Mouse (Mus musculus) embryonic stem cell, embryonic (primary cell): ENCODE measurements around the gene Vegfc.

Experiments
- CTCF ChIA-PET, 4 experiments: fragments of 300-600 bp in 2 of 4; fragments of 350-600 bp in 2 of 4; sonication (Branson Sonifier 250); formaldehyde crosslinking; loops; one replicate each; lab custom pipeline; 2022; ENCODE audit warnings: inconsistent platforms in 2 of 4; lab: Charles Lee
- POLR2A ChIA-PET, 4 experiments: fragments of 300-600 bp in 2 of 4; fragments of 350-600 bp in 2 of 4; sonication (Branson Sonifier 250); formaldehyde crosslinking; loops; one replicate each; lab custom pipeline; 2022; ENCODE audit warnings: antibody characterized with exemption in 4 of 4, inconsistent platforms in 1 of 4; lab: Charles Lee

The Vegfc gene

GRCm38 (mm10) chr8:54077271-54078120 is at the start of gene Vegfc:
Gene Vegfc, plus strand, starts transcription at chr8:54077606.
- ChIA-PET POLR2A (interaction anchor here in 2 of 4 experiments (0.7 to 1.6 kb wide), 4 partner anchors 8 to 90 kb away, joined by 3 to 4 read pairs (median 4); no protein-coding TSS in a partner anchor), CTCF (no interaction called here)

DNA sequence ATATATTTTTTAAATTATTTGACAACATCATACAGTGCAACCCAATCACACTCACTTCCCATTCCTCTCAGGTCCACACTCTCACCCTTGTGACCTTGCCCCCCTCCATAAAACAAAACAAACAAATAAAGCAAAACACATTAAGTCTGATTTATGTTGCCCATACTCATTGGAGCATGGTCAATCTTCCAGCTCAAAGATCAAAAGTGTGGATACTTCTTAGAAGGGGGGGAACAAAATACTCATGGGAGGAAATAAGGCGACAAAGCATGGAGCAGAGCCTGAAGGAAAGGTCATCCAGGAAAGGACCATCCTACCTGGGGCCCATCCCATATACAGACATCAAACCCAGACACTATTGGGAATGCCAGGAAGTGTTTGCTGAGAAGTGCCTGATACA is 42.8 kb upstream of the Vegfc start:
- ChIA-PET POLR2A (no interaction called here), CTCF (no interaction called here)

DNA sequence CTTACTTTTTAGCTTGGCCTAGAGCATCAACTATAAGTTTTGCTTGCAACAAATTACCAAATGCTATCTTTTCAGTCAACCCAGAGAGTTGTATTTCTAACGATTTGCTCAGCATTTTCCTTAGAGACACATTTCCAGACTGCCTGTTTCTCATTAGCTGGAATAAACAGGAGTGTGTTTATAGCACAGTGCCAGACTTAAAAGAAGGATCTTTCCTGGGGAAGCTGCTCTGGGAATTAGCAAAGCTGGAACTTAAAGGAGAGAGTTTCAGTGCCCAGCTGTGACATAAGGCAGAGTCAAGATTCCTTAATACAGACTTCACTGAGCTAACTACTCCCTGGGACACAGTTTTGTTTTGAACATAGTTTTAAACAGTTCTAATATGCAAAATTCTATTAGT is 34.8 kb upstream of the Vegfc start:
- ChIA-PET POLR2A (no interaction called here), CTCF (no interaction called here)

- ChIA-PET CTCF (no interaction called here), POLR2A (no interaction called here)
Measured at GRCm38 (mm10) chr8:54043468-54043867, 33.9 kb upstream of the Vegfc start.

- POLR2A ChIA-PET = no interaction called here
- CTCF ChIA-PET = no interaction called here
Measured at GRCm38 (mm10) chr8:54053210-54053609, 24.2 kb upstream of the Vegfc start.

GRCm38 (mm10) chr8:54065492-54065891 is 11.9 kb upstream of the Vegfc start:
- POLR2A ChIA-PET = interaction anchor here in 1 of 4 experiments (1.2 kb wide), 1 partner anchor 11 kb away, joined by 4 read pairs; no protein-coding TSS in a partner anchor
- CTCF ChIA-PET = no interaction called here

GRCm38 (mm10) chr8:54076301-54076700 is 1.1 kb upstream of the Vegfc start:
- ChIA-PET CTCF (no interaction called here), POLR2A (interaction anchor here in 1 of 4 experiments (1.2 to 1.6 kb wide), 4 partner anchors 10 to 91 kb away, joined by 3 to 4 read pairs (median 3); no protein-coding TSS in a partner anchor)

- ChIA-PET POLR2A (interaction anchor here in 2 of 4 experiments (0.7 to 1.6 kb wide), 6 partner anchors 9 to 90 kb away, joined by 3 to 4 read pairs (median 3); no protein-coding TSS in a partner anchor), CTCF (no interaction called here)
Measured at GRCm38 (mm10) chr8:54076791-54077270, 575 bp upstream of the Vegfc start.

- CTCF ChIA-PET = no interaction called here
- POLR2A ChIA-PET = no interaction called here
Measured at GRCm38 (mm10) chr8:54078121-54078440, 675 bp downstream of the Vegfc start.

- CTCF ChIA-PET = interaction anchor here in 1 of 4 experiments (0.5 kb wide), 1 partner anchor 51 kb away, joined by 3 read pairs; no protein-coding TSS in a partner anchor
- POLR2A ChIA-PET = interaction anchor here in 2 of 4 experiments (0.8 to 2.0 kb wide), 4 partner anchors 12 to 49 kb away, joined by 3 to 6 read pairs (median 4); no protein-coding TSS in a partner anchor
Measured at GRCm38 (mm10) chr8:54079001-54079400, 1.6 kb downstream of the Vegfc start.

- ChIA-PET POLR2A (interaction anchor here in 2 of 4 experiments (0.8 to 2.0 kb wide), 5 partner anchors 11 to 49 kb away, joined by 3 to 6 read pairs (median 4); no protein-coding TSS in a partner anchor), CTCF (interaction anchor here in 1 of 4 experiments (0.5 kb wide), 1 partner anchor 51 kb away, joined by 3 read pairs; no protein-coding TSS in a partner anchor)
Measured at GRCm38 (mm10) chr8:54079601-54080000, 2.2 kb downstream of the Vegfc start.

DNA sequence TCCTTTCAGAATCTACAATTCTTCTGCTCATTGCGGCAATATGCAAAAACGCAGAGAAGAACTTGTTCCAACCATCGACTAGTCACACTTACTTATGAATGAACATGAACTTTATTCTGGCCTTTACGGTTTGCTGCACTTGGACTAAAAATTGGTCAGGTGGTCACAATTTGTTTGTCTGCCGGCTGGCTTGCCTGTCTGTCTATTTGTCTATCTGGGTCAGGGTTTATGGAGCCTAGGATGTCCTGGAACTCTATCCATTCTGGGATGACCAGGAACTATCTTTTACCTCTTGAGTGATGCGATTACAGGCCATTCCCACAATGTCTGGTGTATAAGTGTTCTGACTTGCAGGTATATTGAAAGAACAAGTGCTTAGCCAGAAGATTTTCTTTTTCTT is 8.5 kb downstream of the Vegfc start:
- POLR2A ChIA-PET = interaction anchor here in 2 of 4 experiments (0.6 kb wide), 2 partner anchors 9 to 54 kb away, joined by 3 to 4 read pairs; partner anchors contain the start of gene Vegfc (in 1 of the 2)

GRCm38 (mm10) chr8:54087114-54087513 is 9.7 kb downstream of the Vegfc start:
- ChIA-PET CTCF (no interaction called here), POLR2A (interaction anchor here in 1 of 4 experiments (0.6 kb wide), 1 partner anchor 10 kb away, joined by 3 read pairs; the partner anchor contains the start of gene Vegfc)

More for the DNA sequence above, 8.5 kb downstream of the Vegfc start:
- CTCF ChIA-PET = no interaction called here

GRCm38 (mm10) chr8:54089204-54089603 is 11.8 kb downstream of the Vegfc start:
- CTCF ChIA-PET = no interaction called here

GRCm38 (mm10) chr8:54089901-54090300 is 12.5 kb downstream of the Vegfc start:
- POLR2A ChIA-PET = interaction anchor here in 2 of 4 experiments (1.2 to 1.4 kb wide), 2 partner anchors 10 kb away, joined by 3 to 6 read pairs; no protein-coding TSS in a partner anchor

More at GRCm38 (mm10) chr8:54089204-54089603, 11.8 kb downstream of the Vegfc start:
- POLR2A ChIA-PET = no interaction called here

DNA sequence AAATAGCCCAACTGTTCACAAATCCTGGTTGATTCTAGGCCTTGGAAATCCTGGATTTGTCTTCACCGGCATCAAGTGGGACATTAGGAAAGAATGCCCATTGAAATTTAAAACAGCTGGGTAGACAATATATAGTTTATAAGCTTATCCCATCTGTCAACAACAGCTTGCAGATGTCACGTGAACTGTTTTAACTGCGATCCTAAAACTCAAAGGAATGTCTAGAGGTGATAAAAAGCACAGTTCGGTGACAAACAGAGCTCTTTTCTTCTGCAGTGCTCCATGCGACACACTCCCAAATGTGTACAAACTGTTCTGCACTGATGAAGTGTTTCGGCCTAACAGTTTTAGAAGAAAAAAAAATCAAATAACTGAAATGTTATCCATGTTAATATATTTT is 22.7 kb downstream of the Vegfc start:
- ChIA-PET POLR2A (interaction anchor here in 2 of 4 experiments (1.1 to 1.5 kb wide), 3 partner anchors 10 to 24 kb away, joined by 3 to 5 read pairs (median 3); no protein-coding TSS in a partner anchor), CTCF (no interaction called here)

More at GRCm38 (mm10) chr8:54089901-54090300, 12.5 kb downstream of the Vegfc start:
- CTCF ChIA-PET = no interaction called here

- CTCF ChIA-PET = no interaction called here
Measured at GRCm38 (mm10) chr8:54114581-54114980, 37.2 kb downstream of the Vegfc start.

DNA sequence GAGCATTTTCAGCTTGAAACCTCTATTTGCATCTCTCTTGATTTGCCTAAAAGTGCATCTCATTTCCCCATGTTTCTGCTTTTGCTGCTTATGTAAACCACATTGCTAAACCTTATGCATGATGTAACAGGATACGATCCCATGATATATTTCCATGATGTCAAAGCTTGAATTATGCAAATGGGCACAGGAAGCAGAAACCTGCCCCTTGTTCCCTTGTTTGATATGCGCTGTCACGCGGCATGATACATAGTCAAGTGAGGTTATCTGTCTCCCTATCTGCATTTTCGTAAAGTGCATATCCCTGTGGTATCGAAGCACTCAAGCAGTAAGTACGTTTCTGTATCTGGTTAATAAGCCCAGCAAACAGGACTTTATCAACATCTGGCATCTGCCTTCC is 42.7 kb downstream of the Vegfc start:
- ChIA-PET POLR2A (no interaction called here), CTCF (interaction anchor here in 1 of 4 experiments (0.8 kb wide), 1 partner anchor 204 kb away, joined by 4 read pairs; no protein-coding TSS in a partner anchor)

More at GRCm38 (mm10) chr8:54114581-54114980, 37.2 kb downstream of the Vegfc start:
- POLR2A ChIA-PET = no interaction called here

DNA sequence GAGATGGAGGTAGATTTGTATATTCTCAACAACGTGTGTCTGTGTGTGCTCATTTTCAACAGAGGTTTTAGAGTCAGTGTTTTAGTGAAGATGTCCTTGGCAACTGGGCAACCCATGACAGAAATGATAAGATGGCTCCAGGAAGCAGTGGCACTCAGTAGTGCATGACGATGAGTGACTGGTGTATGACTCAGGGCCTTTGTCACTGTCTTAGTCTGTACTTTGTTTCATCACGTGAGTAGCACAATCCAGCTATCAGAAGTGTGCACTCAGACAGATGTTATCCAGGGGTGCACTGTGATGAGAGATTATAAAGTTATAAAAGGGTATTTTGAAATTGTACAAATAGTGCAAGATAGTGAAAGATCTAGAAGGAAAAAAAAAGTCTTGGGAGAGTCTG is 44.5 kb downstream of the Vegfc start:
- ChIA-PET CTCF (no interaction called here), POLR2A (no interaction called here)
